Mouse (Mus musculus) intestine, postnatal 0 days (tissue): ENCODE measurements at regions not wholly inside any gene's neighbourhood (a gene's known extent, or its start where the extent isn't known, plus 50 kb on each side); places are given as distances from the start of the nearest gene placed in this dataset.
A peak's percentile ranks its signal among the peaks of the same experiment; 100 is the strongest.

ENCODE experiments used
- ATAC-seq: fragments of 200-750 bp; cut with Nextera tagmentation; 2 replicates; pipeline ENCODE4 v1.8.0; 2017; ENCODE audit warnings: mild to moderate bottlenecking, moderate TSS enrichment, moderate library complexity
- H3K27ac ChIP-seq: fragments of 300-500 bp; sonication (generic); 2 replicates; pipeline ENCODE4 v1.5.1; 2014; ENCODE audit warnings: mild to moderate bottlenecking, low read depth, low read length, moderate library complexity
- H3K27me3 ChIP-seq: fragments of 300-500 bp; sonication (generic); replicated peaks from 2 replicates; pipeline ENCODE4 v1.6.1; 2014; ENCODE audit warnings: low read length, mixed read lengths; ENCODE audit not compliant: control insufficient read depth, insufficient read depth
- H3K36me3 ChIP-seq: fragments of 300-500 bp; sonication (generic); 2 replicates; pipeline ENCODE4 v1.6.1; 2014; ENCODE audit warnings: mild to moderate bottlenecking, moderate library complexity; ENCODE audit not compliant: control insufficient read depth, insufficient read depth
- H3K4me1 ChIP-seq: fragments of 300-500 bp; sonication (generic); replicated peaks from 2 replicates; pipeline ENCODE4 v1.6.1; 2014; ENCODE audit warnings: antibody characterized with exemption, low read length, mixed read lengths; ENCODE audit not compliant: control insufficient read depth, insufficient read depth
- H3K4me2 ChIP-seq: fragments of 300-500 bp; sonication (generic); replicated peaks from 2 replicates; pipeline ENCODE4 v1.6.1; 2014; ENCODE audit warnings: low read depth, mild to moderate bottlenecking, moderate library complexity
- H3K4me3 ChIP-seq: fragments of 300-500 bp; sonication (generic); 2 replicates; pipeline ENCODE4 v1.5.1; 2014; ENCODE audit warnings: low read depth, low read length
- H3K9ac ChIP-seq: fragments of 300-500 bp; sonication (generic); 2 replicates; pipeline ENCODE4 v1.6.1; 2014; ENCODE audit warnings: mild to moderate bottlenecking, low read depth, low read length
- H3K9me3 ChIP-seq: fragments of 300-500 bp; sonication (generic); 2 replicates; pipeline ENCODE4 v1.6.1; 2016; ENCODE audit warnings: mixed run types; ENCODE audit not compliant: control insufficient read depth
- CTCF ChIP-seq: sonication (generic); IDR thresholded peaks from 2 replicates; pipeline ENCODE4 v1.5.1; 2016; ENCODE audit warnings: low read depth, mild to moderate bottlenecking, control low read depth, antibody characterized with exemption, moderate library complexity
- WGBS: fragments of 180-500 bp; shearing (Covaris S2); extraction: QIAGEN DNeasy Blood & Tissue Kit; methylation state at CpG from one replicate; pipeline ENCODE4 v1.1.7; 2014; 5-methylcytosine and 5-hydroxymethylcytosine counted together

DNA sequence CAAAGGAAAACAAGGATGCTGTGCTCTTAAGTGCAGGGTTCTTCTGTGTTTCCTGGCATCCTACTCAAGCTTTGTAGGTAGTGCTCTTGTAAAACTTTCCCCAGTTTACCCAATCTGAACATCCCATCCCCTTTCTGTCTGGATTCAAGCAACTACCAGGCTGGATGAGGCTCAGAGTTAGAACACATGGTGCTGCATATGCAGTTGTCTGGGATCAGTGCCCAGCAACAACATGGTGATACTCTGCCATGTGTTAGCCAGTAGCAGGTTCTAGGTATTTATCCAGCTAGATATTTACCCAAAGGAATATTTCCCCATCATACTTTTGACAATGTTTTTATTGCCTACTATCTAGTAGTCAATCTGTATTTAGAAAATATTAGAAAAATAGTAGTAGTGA is 78.8 kb upstream of the Pou6f2 start:
- Histone ChIP-seq H3K36me3 (no peaks in the 10 kb centered on the region), H3K4me1 (no peaks in the 10 kb centered on the region), H3K9ac (no peak overlapping the region), H3K9me3 (no peaks in the 10 kb centered on the region), H3K27ac (no peak overlapping the region), H3K4me2 (no peak overlapping the region), H3K4me3 (no peak overlapping the region), H3K27me3 (no peaks in the 10 kb centered on the region)
- ATAC-seq = no peak
- no peak for TF ChIP-seq CTCF

DNA sequence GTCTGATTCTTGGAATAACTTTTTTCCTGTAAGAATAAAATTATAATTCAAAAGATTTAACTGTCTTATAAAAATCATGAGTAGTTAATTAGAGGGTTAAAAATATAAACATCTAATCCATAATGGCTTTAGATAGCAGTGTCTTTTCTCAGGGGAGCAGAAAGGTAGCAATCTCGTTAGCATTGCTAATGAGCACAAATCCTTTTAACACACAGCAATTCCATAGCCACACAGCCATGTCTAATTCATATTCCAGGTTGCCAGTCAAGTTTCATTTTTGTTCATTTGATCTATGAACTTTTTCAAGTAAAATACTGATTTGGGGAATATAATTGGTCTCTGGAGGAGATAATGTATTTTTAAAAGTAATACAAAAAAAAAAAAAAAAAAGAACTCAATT is 74.0 kb upstream of the Pou6f2 start:
- H3K9ac ChIP-seq = no peak overlapping the region
- H3K27me3 ChIP-seq = no peaks in the 10 kb centered on the region
- no peaks in the 10 kb centered on the region for H3K36me3 ChIP-seq
- H3K27ac ChIP-seq = no peak overlapping the region
- TF ChIP-seq CTCF = no peak
- WGBS = 74% methylated on average over 1 of the region's 1 CpGs
- no peak overlapping the region for H3K4me2 ChIP-seq
- H3K4me3 ChIP-seq = no peak overlapping the region
- no peaks in the 10 kb centered on the region for H3K9me3 ChIP-seq
- no peaks in the 10 kb centered on the region for H3K4me1 ChIP-seq
- no peak for ATAC-seq

DNA sequence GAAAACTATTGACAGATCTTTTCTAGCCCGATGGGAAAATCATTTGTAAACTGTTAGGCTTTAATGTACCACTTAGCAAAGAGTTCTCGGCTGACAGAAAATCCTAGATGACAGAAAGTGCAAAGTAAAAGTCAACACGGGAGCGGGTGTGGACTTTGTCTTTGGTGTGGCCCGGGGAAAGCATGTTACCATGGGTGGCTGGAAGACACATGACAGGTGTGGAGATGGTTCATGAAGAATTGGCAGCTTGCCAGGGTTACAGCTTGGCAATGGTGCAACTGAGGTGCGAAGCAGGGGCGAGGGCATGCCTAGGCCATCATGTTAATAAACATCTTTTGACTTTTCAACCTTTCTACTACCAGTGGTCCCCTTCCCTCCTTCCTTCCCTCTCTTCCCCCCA is 68.4 kb upstream of the Pou6f2 start:
- H3K27ac ChIP-seq = no peak overlapping the region
- H3K9me3 ChIP-seq = no peaks in the 10 kb centered on the region
- H3K27me3 ChIP-seq = no peaks in the 10 kb centered on the region
- peak; percentile 84 for ATAC-seq
- H3K4me3 ChIP-seq = no peak overlapping the region
- no peak overlapping the region for H3K4me2 ChIP-seq
- no peak for TF ChIP-seq CTCF
- H3K9ac ChIP-seq = no peak overlapping the region
- peaks cover 5% of the 10 kb centered on the region; the same call in 1 of the 2 replicates for H3K4me1 ChIP-seq
- no peaks in the 10 kb centered on the region for H3K36me3 ChIP-seq
- 32% methylated on average over 7 of the region's 7 CpGs for WGBS

DNA sequence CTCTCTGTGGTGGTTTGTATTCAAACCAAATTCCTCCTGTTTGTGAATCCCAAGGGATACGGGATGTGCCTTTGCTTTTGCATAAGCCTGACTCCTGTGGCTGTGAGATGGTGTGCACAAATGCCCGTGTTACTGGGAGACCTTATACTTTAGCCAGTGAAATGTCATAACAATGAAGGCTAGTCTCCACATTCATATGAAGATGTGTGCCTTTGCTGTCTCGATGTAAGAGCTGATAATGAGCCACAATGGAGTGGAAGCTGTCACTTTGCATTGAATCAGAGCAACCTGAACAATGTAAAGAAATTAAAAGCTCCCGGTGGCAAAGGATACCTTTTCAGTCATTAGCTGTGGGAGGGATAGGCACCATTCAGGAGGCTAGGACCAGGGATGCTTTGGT is 64.7 kb upstream of the Pou6f2 start:
- ATAC-seq = no peak
- Histone ChIP-seq H3K4me2 (no peak overlapping the region), H3K9ac (no peak overlapping the region), H3K4me1 (peaks cover 5% of the 10 kb centered on the region; the same call in 1 of the 2 replicates), H3K36me3 (no peaks in the 10 kb centered on the region), H3K27me3 (no peaks in the 10 kb centered on the region), H3K9me3 (no peaks in the 10 kb centered on the region), H3K27ac (no peak overlapping the region), H3K4me3 (no peak overlapping the region)
- 58% methylated on average over 4 of the region's 4 CpGs for WGBS
- TF ChIP-seq CTCF = no peak

DNA sequence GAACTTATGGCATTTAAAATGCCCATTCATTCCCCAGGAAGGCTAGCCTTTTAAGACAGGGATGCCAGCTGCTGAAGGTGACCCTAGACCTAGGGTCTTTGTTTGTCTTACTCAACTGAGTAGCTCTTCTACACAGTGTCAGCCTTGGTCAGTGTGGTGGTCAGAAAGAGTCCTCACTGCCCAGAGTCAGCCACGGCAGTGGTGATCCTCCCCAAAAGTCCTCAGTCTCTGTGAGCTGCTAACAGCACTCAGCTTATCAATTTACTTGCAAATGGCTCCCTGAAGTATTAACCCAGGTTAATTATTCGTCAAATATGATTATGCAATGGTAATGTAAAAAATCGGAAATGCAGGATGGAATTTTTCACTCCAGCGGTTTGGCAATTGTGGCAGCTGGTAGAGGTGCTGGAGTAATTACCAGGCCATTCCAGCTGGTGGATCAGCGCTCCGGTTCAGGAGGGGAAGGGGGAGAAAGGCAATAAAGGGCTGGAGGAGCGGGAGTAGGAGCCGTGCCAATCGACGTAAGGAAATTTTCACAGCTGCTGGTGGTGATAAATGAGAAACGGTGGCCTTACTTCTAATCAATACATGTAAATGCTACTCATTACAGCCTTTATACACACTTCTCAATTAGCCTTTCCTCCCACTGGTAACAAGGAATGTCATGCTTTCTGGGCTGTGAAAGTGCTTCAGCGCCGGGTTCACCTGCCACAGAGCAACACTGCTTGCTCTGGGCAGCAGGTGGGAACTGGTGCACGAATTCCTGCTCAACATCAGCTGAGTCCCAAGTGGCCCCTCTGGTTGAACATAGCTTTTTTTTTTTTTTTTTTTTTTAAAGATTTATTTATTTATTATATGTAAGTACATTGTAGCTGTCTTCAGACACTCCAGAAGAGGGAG is 60.1 kb upstream of the Pou6f2 start:
- TF ChIP-seq CTCF = 0 out of 2 replicates have a peak, but pooled peaks have one; percentile 1
- Histone ChIP-seq H3K27me3 (no peaks in the 10 kb centered on the region), H3K4me2 (peak overlapping the region; percentile 50), H3K4me3 (0 out of 2 replicates have a peak overlapping the region, but pooled peaks have one; percentile 7), H3K4me1 (no peaks in the 10 kb centered on the region), H3K36me3 (no peaks in the 10 kb centered on the region), H3K9me3 (no peaks in the 10 kb centered on the region), H3K27ac (no peak overlapping the region), H3K9ac (no peak overlapping the region)
- peak; percentile 53 for ATAC-seq
- WGBS = 30% methylated on average over 14 of the region's 14 CpGs
